Mouse (Mus musculus) heart, postnatal 14 days (tissue): ENCODE data around the gene Jazf1. TPM values are rescaled to one million over a fixed set of nuclear protein-coding genes. Genes with fewer than 3 reads are reported as not detected.
A peak's percentile ranks its signal among the peaks of the same experiment; 100 is the strongest.

ENCODE experiments used
- DNase-seq, 2 experiments: peaks; one replicate each; pipeline ENCODE4 v3.0.0; 2021 to 2022
- intact Hi-C: fragments of 180-260 bp; cut with DNase I; formaldehyde crosslinking; loops from one replicate; pipeline ENCODE4 v1.15.1; 2025
- total RNA-seq, 2 experiments: library from RNA; stranded (reverse); gene quantifications; 2 replicates each; pipeline ENCODE4 v1.2.3; 2021

Jazf1 gene
- total RNA-seq, 2 experiments from 2014 or later, result 5.0 TPM

GRCm38 (mm10) chr6:52921248-52921647, 147.2 kb downstream of the Jazf1 start:
- no peak for DNase-seq
- intact Hi-C loops, result no loop called here

GRCm38 (mm10) chr6:52920719-52921118, 147.7 kb downstream of the Jazf1 start:
- DNase-seq, result no peak
- intact Hi-C loops, result no loop called here

GRCm38 (mm10) chr6:52919442-52919841, 149.0 kb downstream of the Jazf1 start:
- intact Hi-C loops, result loop anchor here (2.0 to 5.0 kb wide), 4 partner anchors 79 to 663 kb away; no protein-coding TSS in a partner anchor

DNA sequence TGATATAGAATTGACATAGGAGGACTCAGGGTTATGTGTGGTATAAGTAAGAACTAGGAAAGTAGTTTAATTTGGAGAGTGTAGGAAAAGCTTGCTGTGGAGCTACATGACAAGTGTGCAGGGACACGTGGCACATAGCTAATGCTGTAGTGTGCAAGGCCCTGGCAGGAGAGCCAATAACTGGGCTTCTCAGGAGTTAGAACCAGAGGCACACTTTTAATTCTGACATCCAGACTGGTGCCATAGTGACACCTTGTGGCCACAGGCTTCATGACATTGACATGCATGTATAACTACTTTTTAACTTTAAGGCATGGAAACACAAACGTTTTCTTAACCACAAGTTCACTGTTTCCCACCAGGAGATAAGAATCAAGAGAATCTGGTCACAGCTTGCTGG, 149.5 kb downstream of the Jazf1 start:
- intact Hi-C loops, result loop anchor here (2.0 to 5.0 kb wide), 4 partner anchors 78 to 662 kb away; no protein-coding TSS in a partner anchor
- peak; percentile 73 to 86 for DNase-seq

More at GRCm38 (mm10) chr6:52919442-52919841, 149.0 kb downstream of the Jazf1 start:
- no peak for DNase-seq

DNA sequence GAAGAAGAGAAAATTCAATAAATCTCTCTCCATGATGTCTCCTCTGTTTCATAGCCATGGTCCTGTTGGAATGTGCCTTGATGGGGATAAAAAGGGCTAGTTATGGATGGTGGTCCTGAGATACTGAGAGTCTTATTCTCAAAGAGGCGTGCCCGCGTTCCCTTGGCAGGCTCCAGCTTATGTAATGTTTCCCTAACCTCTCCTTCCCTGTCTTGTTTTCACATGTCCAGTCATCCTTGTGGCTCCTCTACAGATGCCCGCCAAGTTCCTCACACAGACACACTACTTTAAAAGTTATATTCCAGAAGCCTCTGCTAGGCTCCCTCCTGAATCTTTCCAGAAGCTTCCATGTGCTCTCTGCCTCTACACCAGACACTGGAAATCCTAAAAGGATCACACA, 151.0 kb downstream of the Jazf1 start:
- intact Hi-C loops, result loop anchor here (5.0 kb wide), 2 partner anchors 185 to 255 kb away; no protein-coding TSS in a partner anchor
- DNase-seq, result no peak

DNA sequence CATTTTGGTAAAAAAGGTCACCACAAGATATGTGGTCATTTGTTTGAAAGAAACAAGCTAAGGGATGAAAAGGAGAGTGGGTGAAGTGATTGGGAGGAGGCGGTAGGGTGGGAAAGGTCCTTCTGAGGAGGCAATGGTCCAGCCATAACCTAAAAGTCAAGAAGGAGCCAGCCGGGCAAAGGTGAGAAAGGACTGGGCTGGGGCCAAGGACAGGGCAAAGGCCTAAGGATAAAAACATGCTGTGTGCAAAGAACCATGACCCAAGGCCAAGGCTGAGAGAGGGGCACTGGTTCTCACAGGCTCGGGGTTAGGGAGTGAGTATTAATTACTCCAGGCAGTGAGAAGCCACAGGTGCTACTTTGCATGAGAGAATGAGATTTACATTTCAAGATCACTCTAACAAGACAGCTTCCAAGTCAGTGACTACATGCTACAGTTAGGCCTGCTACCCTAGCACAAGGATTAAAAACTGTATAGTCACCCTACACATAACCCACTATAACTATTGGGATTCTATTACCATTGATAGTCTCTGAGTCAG, 151.5 kb downstream of the Jazf1 start:
- no peak for DNase-seq
- intact Hi-C loops, result loop anchor here (5.0 kb wide), 2 partner anchors 185 to 255 kb away; no protein-coding TSS in a partner anchor

GRCm38 (mm10) chr6:52914921-52915320, 153.5 kb downstream of the Jazf1 start:
- DNase-seq, result no peak
- intact Hi-C loops, result loop anchor here (5.0 kb wide), 2 partner anchors 183 to 253 kb away; no protein-coding TSS in a partner anchor

DNA sequence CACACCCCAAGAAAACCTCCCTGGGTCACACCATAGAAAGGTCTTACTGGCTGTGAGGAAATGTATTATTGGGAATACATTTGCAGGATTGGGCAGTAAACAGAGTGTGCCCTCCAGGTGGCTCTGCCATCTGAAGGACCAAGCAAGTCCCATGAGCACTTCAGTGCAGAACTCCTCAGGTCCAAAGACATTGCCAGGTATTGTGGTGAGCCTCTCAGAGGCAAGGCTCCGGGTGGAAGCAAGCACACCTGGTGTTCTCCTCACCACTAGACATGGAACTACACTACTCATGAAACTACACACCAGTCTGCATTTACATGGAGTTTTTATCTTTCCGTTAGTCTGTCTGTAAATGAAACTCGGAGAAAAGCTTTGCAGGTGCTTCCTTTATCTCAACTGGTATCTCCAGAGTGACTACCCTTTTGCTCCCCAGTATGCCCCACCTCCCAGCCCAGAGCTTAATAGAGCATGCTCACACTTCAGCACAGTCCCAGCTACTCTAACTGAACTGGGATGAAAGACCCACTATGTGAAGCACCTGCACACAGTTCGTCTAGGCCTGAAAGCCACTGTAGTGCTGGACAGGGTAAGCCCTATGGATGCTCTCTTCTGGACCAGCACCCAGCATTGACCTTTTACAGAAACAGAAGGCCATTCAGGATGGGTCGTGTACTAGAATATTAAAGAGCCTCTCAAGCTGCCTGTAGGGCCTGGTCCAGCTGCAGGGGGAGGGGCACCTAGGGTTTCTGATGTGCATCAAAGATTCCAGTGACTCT, 156.1 kb downstream of the Jazf1 start:
- DNase-seq, result no peak
- intact Hi-C loops, result no loop called here

DNA sequence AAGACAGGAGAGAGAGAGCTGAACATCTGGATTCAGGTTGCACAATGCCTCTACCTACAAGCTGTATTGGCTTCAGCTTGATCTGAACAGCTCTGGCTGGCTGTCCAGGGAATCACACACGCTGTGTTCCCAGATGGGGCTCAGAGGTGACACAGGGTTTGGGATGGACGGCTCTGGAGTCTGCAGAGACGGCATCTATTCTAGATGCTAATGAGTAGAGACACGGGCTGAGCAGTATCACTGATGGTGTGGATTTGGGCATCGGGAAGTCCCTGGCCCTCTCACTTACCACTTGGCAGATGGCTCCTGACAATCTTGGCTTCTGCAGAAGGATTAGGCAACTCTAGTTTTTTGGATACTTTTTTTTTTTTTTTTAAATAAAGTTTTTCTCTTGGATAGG, 161.6 kb downstream of the Jazf1 start:
- intact Hi-C loops, result no loop called here
- DNase-seq, result peak in 1 of 2 experiments; percentile 7

DNA sequence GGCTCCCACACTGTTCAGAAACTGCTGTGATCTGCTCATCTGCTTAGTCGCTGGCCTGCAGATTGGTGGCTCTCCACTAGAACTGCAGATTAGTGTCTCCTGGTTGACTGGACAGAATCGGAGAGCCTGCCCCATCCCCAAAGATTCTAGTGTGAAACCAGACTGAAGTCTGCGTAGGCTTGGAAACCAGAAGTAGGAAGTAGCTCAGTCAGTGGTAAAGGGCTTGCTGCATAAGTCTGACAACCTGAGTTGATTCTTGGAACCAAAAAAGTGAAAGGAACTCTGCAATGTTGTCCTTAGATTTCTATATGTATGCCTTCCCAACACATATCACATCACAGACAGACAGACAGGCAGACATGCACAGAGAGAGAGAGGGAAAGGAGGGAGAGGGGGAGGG, 163.3 kb downstream of the Jazf1 start:
- DNase-seq, result no peak
- intact Hi-C loops, result no loop called here

- DNase-seq, result no peak
- intact Hi-C loops, result no loop called here
These were observed 165.0 kb downstream of the Jazf1 start for GRCm38 (mm10) chr6:52903226-52903960.

GRCm38 (mm10) chr6:52899574-52900245, 168.7 kb downstream of the Jazf1 start:
- intact Hi-C loops, result no loop called here

DNA sequence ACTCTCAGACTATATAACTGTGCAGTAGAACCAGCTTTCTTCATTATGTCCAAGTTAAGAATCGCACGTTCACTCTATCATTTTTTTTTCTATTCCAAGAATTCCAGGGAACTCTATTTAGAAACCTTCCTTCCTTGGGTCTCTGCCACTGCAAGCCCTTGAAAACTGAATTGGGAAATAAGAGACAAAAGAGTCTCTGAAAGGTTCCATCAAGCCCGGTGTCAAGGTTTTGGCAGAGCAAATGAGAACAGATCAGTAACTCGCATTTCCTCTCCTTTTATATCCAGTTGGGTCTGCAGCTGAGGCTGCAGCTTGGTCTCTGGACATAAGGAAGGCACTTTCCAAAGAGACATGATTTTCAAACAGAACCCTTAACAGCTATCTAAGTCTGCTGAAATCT, 173.4 kb downstream of the Jazf1 start:
- intact Hi-C loops, result no loop called here
- no peak for DNase-seq

More at GRCm38 (mm10) chr6:52899574-52900245, 168.7 kb downstream of the Jazf1 start:
- DNase-seq, result no peak

GRCm38 (mm10) chr6:52894501-52894823, 174.0 kb downstream of the Jazf1 start:
- DNase-seq, result no peak
- intact Hi-C loops, result no loop called here

- intact Hi-C loops, result no loop called here
- no peak for DNase-seq
These were observed 174.5 kb downstream of the Jazf1 start for GRCm38 (mm10) chr6:52893811-52894500.

- intact Hi-C loops, result no loop called here
- DNase-seq, result no peak
These were observed 175.5 kb downstream of the Jazf1 start for GRCm38 (mm10) chr6:52892978-52893377.

DNA sequence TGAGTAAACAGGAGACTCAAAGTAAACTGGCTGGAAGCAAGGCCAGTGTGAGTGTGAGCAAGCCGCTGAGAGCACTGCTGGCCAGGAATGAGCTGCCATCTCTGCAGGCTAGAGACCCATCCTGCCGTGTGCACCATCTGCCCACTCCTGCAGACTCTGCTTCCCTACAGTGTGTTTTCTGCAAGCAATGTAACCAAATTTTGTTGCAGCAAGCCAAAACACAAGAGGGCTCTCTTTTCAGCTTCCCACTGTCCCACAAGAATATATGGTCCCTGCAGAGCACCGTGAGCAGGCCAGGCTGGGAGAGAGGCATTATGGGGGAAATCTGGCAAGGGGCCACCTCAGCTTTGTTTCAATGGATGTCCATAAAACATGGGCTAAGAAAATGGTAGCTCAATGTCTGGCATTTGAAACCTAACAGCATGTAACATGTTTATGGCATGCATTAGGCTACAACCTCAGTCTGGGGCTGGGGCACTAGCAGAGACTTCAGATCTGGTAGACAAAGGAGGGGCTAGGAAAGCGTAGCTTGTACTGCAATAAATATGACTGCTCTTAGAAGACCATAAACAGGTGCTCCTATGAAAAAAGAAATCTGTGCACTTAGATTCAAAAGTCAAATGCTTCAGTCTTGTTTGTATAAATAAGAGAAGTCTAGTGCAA, 180.8 kb downstream of the Jazf1 start:
- DNase-seq, result no peak
- intact Hi-C loops, result no loop called here

DNA sequence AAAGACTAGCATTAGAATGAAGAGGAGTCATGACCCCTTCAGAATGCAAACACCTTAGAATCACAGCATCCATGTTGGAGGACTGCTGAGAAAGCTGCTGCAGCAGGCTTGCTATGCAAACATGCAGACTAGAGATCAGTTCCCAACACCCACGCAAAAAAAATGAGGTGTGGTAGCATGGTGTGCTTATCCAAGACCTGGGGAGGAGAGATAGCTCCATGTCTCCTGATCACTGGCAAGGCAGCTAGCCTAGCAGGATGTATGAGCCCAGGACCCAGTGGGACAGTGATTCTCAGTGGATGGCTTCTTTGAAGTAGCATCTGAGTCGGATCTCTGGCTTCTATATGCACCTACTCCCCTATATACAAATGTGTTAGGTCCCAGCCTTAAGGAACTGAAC, 184.7 kb downstream of the Jazf1 start:
- intact Hi-C loops, result no loop called here
- no peak for DNase-seq

DNA sequence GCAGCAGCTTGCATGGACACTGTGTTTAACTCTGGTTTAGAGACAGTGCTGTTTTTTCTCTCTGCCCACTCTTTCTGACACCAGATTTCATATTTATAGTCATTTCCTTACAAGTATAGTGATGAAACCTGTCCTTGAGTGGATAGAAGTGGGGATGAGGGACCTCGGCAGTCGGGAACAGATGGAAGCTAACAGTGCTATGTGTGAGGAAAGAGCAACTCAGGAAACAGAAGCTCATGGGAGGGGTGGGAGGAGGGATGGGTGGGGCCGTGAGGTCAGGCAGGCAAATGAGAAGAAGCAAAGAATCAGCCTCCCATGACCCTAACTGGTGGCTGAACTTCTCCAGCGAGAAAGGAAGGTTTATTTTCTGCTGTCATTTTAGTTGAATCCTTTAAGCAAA, 191.3 kb downstream of the Jazf1 start:
- DNase-seq, result no peak
- intact Hi-C loops, result no loop called here

DNA sequence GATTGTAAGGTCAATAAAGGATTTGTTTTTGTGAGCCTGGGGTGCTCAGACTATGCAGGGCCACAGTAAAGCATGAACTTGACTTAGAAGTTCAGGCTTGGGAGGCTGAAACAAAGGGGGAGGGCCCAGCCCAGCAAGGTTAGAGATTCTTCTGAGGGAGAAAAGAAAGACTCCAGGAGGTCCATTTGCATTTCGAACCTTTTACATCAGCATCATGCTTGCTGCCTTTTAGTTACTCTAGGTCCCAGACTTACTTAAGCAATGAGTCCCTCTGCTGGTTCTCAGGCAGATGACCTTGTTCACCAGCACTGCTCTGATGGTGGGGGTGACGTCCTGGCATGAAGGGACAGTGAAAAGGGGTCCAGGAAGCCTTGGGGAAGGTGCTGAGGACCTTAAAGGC, 197.1 kb downstream of the Jazf1 start:
- intact Hi-C loops, result no loop called here
- no peak for DNase-seq
